Mouse (Mus musculus) urinary bladder, postnatal 4 days (tissue): Measurements from ENCODE around the gene Lrrc3.
"Not testable (repeated sequence)": the region's sequence is repeated elsewhere in the genome, so short reads cannot be mapped to it uniquely, and the experiment has no call there.

Experiments
- DNase-seq, 2 experiments: peaks; one replicate each; pipeline ENCODE4 v3.0.0; 2021 to 2022; ENCODE audit warnings: low spot score in 2 of 2

Lrrc3 gene

DNA sequence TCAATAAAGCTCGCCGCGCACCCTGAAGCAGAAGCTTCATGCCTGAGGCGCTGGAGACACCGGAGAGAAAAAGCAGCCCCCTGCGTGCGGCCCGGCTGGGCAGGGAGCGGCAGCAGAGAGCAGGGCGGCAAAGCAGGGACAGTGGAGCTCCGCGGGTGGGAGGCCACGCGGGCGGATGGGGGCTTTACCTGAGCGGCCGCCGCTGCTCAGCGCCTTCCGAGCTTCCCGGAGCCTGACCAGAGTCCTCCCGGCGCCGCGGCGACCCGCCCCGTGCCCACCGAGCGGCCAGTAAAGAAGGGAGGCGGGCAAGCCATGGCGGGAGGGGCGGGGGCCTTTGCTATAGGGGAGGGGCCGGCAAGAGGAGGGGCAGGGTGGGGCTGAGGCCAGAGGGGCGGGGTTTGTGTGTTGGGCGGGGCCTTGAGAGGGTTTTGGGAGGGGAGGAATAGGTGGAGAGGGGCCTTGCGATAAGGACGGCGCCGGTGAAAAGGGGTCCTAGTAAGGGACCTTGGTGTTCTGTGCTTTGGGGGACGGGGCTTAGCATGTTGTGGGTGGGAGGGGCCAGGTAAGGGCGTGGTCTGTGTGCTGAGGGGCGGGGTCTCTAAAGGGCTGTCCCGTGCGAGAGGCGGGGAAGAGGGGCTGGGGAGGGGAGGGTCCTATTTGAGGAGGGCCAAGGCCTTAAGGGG lies at the start of gene Lrrc3:
Gene Lrrc3 (minus strand): TSS at position 326 of the 683 bp plus-strand sequence.
- peak in 1 of 2 experiments; percentile 47 for DNase-seq

DNA sequence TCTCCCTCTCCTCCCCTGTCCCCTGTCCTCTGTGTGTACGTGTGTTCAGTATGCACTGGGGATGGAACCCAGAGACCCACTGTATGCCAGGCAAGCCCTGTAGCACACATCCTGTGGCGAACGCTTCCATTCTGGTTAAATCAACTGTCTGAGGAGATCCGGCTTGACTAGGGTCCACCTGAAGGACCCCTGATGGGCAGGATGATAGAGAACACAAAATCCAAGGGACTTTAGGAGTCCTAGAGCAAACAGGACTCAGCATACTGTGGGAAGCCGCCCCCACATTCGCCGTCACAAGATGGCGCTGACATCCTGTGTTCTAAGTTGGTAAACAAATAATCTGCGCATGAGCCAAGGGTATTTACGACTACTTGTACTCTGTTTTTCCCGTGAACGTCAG lies 48.1 kb upstream of the Lrrc3 start:
- DNase-seq = not testable (repeated sequence)

DNA sequence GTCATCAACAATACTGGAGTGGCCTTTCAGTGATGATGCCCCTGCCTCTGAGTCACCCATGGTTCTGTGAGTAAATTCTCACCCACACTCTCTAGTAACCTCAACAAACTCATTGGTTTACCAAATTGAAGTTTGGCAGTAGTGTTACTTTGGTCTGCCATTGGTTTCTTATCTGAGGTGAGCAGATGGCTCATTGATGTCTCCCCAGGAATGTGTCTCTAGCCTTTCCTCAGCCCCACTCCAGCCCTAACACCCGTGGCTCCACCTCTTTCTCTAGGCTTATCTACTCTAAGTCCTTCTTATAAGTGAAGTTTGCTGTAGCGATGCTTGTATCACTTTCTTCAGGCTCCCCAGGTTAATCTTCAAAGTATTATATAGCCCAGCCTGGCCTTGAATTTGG lies 37.3 kb upstream of the Lrrc3 start:
- DNase-seq = no peak

DNA sequence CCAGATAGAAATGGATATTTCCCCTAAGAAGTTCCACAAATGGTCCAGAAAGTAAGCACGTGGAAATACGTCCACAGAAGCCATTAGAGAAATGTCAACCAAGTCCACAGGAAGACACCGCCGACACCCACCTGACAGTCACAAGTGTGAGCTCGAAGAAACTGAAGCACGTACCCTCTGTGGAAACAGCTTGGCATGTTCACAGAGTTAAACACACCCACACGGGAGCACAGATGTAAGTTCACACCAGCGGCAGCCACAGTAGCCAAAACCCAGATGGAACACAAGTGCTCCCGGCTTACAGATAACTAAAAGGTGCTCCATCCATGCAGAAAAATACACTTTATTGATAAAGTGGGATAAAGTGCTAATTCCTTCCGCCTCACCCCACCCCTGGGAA lies 25.0 kb upstream of the Lrrc3 start:
- no peak for DNase-seq

DNA sequence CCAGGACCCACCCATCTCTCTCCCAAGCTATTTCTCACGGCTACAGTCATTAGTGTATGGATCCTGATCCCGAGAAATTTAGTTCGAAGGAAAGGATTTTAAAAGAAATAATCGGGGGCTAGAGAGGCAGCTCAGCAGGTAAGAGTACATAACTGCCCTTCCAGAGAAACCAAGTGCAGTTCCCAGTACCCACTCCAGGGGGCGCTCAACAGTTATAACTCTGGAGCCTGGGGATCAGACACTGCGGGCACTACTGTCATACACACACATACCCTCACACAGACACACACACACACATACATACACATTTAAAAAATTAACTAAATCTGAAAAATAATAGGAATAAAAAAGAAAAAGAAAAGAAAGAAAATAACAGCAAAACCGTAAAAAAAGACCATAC lies 23.8 kb upstream of the Lrrc3 start:
- DNase-seq = peak in 1 of 2 experiments; percentile 73

DNA sequence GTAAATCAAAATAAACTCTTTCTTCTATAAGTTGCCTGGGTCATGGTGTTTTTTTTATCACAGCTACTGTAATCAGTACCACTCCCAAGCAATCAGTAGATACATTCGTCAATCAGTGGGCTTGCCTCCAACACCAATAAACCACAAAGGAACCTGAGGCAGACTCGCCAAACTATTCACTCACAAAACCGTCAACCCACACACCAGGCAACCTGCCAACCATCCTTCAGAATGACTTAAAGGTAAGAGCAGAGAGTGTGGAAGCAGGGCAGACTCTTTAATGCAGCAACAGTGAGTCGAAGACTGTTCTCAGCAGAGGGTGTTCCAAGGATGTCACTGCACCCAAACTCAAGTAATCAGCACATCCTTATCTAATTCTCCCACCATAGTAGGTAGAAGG lies 20.3 kb upstream of the Lrrc3 start:
- no peak for DNase-seq

DNA sequence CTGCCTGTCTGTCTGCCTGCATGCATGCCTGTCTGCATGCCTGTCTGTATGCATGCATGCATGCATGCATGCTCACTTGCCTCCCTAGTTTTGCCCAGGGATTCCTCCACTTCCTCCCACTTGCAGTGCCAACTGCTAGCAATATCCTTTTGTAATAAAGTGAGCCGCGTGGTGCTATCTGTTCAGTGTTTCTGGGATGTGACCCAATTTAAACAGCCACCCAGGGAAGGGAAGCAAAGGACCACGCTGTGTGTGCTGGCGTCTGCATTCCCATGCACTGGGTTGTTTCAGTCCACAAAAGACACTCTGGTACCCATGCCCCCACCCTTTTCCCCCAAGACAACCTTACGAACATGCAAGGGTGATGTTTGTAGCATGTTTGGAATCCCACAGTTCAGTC lies 18.7 kb upstream of the Lrrc3 start:
- no peak for DNase-seq

DNA sequence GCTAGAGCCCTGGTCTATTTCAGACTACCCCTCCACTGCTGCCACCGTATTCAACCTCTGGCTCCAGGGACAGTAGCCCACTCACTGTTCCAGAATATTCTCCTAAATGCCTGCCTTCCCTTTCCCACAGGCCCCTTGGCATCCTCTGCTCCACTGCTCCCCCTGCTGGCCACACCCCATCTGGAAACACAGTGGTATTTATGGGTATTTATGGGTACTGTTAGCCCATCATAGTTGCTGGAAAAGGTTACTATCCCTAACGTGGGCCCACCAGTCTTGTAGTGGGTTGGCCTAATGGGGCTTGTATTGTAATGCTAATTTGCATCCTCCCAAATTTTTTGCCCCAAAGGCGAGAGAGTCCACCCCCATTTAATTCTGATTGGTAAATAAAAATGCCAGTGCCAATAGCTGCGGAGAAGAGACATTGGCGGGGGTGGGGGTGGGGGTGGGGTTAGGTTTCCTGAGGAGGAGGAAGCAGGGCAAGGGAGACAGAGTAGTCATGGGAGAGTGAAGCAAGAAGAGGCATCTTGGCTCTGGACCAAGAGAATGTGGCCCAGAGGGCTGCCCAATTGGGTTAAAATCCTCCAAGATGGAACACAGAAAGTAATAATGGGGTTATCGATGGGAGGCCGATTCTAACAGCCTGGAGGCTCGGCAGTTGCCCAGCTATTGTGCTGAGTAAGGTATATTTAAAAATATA lies 14.4 kb upstream of the Lrrc3 start:
- DNase-seq = no peak

DNA sequence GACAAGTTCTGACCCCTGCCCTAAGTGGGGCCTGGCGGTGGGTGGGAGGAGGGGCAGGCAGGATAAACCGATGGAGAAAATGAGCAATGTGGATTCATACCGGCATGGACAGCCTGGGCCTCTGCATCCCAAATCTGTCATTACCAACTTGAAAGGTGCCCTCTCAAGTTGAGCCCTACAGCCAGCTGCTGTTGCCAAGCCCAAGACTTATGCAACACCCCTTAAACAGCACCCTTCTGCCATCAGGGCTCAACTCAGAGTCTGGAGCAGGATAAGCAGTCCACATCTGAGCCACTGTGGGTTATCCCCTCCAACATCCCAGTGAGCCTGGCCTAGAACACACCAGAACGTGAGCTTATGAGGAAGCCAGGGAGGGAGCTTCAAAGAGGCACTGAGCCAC lies 11.0 kb upstream of the Lrrc3 start:
- no peak for DNase-seq

DNA sequence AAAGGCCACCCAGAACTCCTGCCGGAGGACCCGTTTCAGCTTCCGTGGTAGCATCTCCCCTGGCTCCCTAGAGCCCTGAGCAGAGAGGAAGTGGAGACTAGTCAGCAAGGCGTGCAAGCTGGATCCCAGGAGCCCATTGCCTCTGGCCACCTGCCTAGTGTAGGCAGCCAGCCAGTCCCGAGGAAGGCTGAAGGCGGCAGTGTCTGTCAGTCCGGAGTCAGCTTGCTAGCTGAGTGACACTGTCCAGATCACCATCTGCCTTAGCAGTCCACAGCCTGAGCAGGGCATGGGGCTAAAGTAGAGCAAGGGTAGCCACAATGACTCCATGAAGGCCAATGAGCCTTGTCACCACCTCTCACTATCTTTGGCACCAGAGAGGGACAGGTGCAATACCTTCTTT lies 10.3 kb upstream of the Lrrc3 start:
- no peak for DNase-seq

DNA sequence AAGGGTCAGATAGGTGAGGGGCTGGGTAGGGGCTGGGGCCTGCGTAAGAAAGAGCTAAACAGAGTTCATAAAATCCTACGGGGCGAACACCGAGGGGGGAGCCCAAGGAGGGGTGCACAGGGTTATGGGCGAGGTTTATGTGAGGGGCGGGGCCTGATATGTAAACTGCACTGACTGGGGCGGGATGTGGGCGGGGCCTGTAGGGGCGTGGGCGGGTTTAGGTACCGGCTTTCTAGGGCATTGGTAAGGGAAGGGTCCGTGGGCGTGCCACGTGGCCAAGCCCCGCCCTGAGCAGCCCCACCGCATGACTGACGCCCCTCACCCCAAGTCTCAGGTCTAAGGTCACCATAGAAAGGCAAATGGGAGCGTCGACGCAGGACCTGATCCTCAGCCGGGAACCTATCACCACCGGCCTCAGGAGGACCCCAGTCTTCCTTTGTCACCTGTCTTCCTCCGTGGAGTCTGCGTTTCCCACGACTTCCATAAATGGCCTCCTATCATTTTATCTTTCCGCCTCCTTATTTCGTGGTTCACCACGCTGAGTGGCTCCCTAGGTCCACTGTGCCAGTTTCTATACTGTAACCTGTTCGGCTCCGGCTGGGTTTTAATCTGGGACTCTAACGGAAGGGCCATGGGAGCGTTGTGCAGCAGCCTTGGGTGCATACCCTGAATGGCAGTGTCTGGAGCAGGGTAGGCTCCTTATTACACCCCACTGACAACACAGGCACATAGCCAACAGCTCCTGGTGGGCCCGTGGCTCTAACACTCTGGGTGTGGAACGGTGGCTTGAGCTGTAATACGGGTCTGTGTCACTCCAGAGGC lies 769 bp upstream of the Lrrc3 start:
- DNase-seq = peak in 1 of 2 experiments; percentile 26

DNA sequence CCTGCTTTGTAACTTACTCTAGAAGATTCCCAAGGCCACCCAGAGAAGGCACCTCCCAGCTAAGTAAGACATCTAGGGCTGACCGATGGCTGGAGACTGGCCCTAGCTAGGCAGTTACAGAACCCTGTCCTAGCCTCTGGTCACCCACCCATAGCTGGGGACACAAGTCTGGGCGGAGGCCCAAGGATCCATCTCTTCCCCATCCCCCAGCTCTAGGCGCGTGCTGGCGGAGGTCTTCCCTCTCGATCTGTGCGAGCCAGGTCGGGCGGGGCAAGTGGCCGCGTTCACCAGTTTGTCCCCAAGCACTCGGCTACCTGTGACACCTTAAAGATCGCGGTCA lies 495 bp downstream of the Lrrc3 start:
- DNase-seq = peak in 1 of 2 experiments; percentile 26

DNA sequence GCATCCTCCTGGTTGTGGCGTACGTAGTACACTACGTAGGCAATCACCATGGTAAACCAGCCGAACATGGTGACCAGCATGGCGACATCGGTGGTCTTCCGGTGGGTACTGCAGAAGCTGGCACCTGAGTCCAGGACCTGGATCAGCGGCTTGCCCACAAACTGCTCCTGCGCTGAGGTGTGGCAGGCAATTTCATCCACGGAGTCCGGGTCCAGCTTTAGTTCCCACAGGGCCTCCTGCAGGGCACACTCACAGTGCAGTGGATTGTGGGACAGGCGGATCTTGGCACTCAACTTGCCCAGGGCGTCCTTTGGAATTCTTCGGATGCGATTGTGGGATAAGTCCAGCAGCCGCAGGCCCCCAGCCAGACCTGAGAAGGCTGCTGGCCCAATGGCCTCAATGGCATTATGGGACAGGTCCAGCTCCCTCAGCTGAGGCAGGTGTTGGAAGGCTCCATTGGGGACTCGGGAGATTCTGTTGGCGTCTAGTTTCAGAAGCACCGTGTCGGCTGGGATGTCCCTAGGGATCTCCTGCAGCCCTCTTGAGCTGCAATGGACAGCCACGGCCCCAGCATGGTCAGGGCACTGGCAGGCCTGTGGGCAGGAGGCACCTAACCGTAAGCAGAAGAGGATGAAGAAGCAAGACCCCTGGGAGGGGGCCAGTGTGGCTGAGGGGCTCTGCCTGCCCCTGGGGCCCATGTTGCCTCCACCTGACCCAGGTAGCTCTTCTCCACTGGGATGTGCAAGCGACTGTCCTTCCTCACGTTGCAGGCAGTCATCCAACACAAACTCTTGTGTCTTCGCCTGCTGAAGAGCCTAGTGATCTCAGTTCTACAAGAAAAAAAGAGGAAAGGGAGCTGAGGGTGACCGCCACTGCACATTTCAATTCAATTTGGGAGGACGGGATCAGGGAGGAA lies 1.2 kb downstream of the Lrrc3 start:
- DNase-seq = no peak

DNA sequence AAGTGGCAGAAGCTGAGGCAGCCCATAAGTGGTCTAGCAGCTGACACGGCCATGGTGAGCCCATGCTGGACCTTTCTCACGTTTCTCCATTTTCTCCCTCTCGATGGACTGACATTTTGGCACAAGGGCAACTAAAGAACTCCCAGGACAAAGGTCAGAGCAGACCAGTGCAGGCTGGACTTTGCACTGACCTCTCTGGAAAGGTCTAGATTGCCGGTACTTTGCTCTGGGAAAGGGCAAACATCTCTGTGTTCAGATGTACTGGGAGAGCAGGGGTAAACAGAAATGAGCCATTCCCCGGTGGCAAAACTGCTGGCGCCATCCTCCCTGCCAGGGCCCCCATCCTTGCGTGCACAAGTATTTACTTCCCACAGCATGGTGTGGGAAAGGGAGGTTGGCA lies 2.2 kb downstream of the Lrrc3 start:
- no peak for DNase-seq

DNA sequence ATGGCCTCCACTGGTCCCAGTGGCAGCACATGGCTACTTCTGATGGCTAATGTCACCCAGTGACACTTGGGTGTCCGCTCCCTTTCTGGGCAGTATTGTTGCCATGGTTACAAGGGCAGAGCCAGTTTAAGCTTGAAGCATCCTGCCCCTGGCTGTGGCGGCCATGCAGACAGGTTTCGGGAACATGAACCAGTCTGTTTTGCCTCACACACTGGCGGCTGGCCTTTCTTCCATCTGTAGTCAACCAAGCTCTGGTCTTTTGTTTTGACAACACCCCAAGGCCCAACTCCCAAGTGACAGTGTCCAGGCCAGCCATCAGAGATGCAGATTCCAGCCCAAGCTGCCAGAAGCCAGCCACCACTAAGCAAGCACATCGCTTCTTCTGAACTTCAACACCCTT lies 6.8 kb downstream of the Lrrc3 start:
- no peak for DNase-seq

DNA sequence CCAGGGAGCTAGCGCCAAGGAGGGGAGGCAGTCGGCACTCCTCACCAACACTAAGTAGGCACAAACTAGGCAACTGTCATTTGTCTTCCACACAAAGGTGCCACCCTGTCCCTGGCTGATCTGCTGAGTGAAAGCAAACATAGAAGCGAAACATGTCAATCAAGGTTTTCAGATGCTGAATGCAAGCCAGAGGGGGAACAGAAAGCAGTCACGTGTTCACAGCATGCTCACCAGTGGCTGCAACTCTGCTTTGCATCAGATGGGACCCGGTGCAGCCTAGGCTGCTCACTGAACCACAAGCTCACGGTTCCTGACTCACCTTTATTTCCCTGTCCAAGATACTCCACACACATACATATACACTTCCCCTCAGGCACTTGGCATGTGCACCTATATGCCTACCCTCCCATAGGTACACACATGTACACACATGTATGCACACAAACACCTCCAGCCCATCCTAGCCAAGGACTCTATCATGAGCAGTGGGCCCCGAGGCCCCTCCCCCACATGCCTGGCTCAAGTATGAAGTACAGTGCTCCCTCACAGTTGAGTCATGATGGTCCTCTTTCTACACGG lies 11.3 kb downstream of the Lrrc3 start:
- no peak for DNase-seq

DNA sequence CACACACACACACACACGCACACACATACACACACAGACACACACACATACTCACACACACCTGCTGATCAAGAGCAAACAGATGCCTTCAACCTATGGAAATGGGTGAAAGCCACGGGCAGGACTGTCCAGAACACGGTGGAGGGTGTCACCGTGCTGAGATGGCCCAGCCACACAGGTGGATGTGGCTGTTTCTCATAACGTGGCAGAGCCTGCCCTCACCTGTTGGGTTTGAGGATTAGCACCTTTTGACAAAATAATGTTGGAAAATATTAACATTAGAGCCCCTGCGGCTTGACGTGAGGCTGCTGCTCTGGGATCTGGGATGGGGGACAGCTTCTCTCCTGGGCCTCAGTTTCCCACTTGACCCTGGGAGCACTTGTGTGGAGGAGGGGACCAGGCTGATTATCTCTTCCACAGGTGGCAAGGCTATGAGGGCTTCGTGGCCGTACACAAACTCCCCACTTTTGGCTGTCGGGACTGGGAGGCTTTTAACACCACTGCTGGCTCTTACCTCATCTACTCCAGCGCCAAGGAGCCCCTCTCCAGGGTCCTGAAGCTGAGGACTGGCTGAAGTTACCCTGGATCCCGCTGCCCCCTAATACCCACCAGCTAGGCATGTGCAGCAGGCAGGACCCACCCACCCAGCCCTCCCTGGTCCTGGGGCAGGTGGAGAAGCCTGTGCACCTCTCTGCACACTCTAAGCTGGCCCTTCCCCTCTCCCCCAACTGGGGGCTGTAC lies 16.2 kb downstream of the Lrrc3 start:
- no peak for DNase-seq

DNA sequence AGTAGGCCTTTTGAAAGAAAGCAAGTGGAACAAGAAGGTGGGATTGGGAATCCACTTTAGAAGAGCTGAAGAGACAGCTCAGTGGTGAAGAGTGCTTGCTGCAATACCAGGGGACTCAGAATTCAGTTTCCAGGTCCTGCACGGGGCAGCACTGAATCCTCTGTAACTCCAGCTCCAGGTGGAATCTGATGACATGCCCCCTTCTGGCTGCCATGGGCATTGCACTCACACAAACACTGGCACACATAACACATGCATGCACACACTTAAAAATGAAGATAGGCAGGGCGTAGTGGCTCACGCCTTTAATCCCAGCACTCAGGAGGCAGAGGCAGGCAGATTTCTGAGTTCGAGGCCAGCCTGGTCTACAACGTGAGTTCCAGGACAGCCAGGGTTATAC lies 19.8 kb downstream of the Lrrc3 start:
- DNase-seq = no peak

DNA sequence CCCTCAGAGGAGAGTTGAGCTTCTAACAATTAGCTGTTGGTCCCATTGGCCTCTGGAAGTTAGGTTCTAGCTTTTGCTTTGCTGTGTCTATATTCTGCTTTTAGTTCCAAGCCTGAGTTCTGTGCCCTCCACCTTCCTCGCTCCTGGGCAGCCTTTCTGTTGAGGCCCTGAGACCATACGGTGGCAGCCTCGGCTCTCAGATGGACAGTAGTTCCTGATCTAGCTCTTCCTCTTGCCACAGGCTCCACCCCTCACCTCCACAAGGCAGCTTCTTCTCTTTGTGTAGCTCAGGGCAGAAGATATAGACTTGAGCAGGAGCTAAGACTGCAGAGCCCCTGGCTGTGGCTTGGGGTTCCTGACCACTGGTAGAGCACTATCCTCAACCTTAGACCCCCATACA lies 22.0 kb downstream of the Lrrc3 start:
- DNase-seq = no peak

DNA sequence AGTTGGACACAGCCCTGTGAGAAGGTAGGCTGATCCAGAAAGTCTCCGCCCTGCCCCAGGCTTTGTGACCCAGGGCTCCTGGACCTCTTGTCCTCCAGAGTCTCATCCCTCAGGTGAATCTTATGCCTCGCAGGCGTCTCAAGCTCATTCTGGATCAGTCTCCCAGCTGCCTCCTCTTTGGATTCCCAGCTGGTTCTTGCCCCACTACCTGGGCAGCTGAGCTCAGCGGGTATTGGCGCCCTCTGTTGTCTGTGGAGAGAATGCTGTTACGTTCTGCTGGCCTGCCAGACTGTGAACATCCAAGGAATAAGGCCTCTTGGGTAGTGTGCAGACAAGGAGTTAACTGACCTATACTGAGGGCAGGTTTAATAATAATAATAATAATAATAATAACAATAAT lies 23.4 kb downstream of the Lrrc3 start:
- no peak for DNase-seq

DNA sequence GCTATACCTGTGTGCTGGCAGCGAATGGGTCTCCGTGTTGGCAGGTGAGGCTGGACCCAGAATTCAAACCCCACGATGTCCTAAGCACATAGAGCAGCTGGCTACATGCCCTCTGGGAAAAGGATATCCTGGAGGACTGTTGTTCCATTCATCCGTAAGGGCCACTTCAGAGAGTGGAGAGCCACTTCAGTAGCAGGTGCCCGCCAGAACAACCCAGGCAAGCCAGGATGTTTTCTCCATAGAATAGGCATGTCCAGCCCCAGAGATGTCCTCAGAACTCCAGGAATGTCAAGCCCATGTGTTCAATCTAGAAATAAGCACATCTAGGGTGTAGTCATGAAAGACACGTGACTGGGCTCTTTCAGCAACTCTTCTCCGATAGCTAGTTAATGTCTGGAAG lies 32.7 kb downstream of the Lrrc3 start:
- DNase-seq = no peak
